Mouse (Mus musculus): ENCODE measurements around the gene Gm6020.

DNA sequence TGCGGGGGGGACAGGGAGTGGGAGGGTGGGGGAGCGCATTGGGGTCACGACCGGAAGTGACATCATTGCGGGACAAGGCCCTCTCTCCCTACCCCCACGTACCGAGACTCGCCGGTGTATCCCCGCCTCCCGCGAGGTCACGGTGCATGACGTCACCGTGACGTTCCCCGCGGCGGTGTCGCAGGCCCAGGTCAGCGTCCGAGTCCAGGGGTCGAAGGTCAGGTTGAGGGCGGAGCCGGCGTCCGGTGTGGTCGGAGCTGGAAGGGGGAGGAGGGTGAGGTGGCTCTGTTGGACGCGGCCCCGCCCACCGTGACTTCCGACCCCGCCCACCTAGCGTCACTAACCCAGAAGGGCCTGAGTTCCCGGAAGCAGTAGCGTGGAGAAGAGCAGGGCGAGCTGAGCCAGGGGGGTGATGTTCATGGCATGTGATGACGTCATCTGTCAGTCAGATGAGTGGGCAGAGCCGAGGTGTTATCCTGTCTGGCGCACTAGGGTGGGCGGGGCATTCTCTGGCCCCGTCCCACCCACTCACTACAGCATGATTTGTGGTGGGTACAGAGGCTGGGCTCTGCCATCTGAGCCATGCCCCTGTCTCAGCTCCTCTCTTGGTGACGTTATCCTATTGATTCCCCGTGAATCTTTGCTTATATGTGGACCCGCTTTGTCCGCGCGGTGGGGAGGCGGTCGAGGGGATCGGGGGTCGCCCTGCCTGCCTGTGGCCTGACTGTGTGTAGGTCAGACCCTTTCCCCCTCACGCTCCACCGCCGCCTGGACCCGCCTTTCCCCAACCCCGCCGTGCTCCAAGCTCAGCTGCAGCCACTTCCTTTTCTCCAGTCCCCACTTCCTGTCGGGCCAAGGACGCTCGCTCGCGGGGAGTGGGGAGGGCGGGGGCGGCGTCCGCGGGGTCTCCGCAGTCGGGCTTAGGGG lies 43.5 kb downstream of the Gm6020 start:
- TF ChIP-seq CTCF (IDR thresholded peaks at IDR 0.05; ENCODE audit: control insufficient read depth, insufficient read depth, insufficient read length) (no peak), USF1 (IDR thresholded peaks at IDR 0.05; ENCODE audit: low read depth) (no peak), MYOD1 (IDR thresholded peaks at IDR 0.05; ENCODE audit: control insufficient read depth, insufficient read length, low read depth) (no peak), MYOG (IDR thresholded peaks at IDR 0.05; ENCODE audit: control insufficient read depth, extremely low read depth, insufficient read length) (no peak), MAX (IDR thresholded peaks at IDR 0.05) (no peak)

Data from C2C12 (cell line).